Comparison of ENCODE assay signal across 8 mouse cellular contexts in genomic region chr2:30239777-30240176, GRCm38 (mm10). TPM values are rescaled to one million over a fixed set of nuclear protein-coding genes. Genes with fewer than 3 reads are reported as not detected.
A peak's percentile ranks its signal among the peaks of the same experiment; 100 is the strongest.
DNase-seq lines count a peak whose midpoint lies in the region; ATAC-seq and TF ChIP-seq lines count a peak whose summit lies in the region.

No protein-coding gene starts in this region.

- no peak for ATAC-seq in intestine, embryonic 14.5 days (replicated peaks; ENCODE audit: low FRiP score, low TSS enrichment, low read depth)
- peak; percentile 21 for ATAC-seq in liver, embryonic 14.5 days (ENCODE audit: insufficient read depth)

- H3K9ac ChIP-seq in intestine, embryonic 14.5 days (ENCODE audit: low read length), result no peak overlapping the region
- H3K9ac ChIP-seq in liver, embryonic 14.5 days (replicated peaks), result peak overlapping the region; percentile 83

- H3K36me3 ChIP-seq in erythroblast, embryonic 14.5 days (ENCODE audit: control insufficient read depth), result peaks cover 59% of the 10 kb centered on the region
- peaks cover 32% of the 10 kb centered on the region for H3K36me3 ChIP-seq in intestine, embryonic 14.5 days (ENCODE audit: control insufficient read depth, insufficient read depth, low read length)
- H3K36me3 ChIP-seq in liver, embryonic 14.5 days (replicated peaks; ENCODE audit: control insufficient read depth, insufficient read depth, low read depth), result peaks cover 16% of the 10 kb centered on the region
- H3K36me3 ChIP-seq in spleen, adult 2 months (ENCODE audit: control insufficient read depth, insufficient read depth, low read length), result peaks cover 10% of the 10 kb centered on the region

- no peaks in the 10 kb centered on the region for H3K27me3 ChIP-seq in erythroblast, embryonic 14.5 days (ENCODE audit: control insufficient read depth)
- no peaks in the 10 kb centered on the region for H3K27me3 ChIP-seq in intestine, embryonic 14.5 days (replicated peaks; ENCODE audit: control insufficient read depth, insufficient read depth, low read length)
- H3K27me3 ChIP-seq in liver, embryonic 14.5 days (ENCODE audit: control insufficient read depth, insufficient read depth, low read length), result no peaks in the 10 kb centered on the region
- no peaks in the 10 kb centered on the region for H3K27me3 ChIP-seq in spleen, adult 2 months (ENCODE audit: control insufficient read depth, insufficient read depth, low read length)

- peak; percentile 54 for DNase-seq in adrenal gland, postnatal 10 days
- no peak for DNase-seq in adrenal gland, postnatal 25 days
- no peak for DNase-seq in intestine, embryonic 14.5 days (ENCODE audit: low spot score)
- peak in 2 of 3 experiments; percentile 33 to 35 for DNase-seq in liver, embryonic 14.5 days (ENCODE audit: low read depth in 3 of 3, low spot score in 3 of 3)
- no peak for DNase-seq in spleen, adult 2 months (ENCODE audit: low read depth in 1 of 2, low spot score in 2 of 2)
- DNase-seq in layer of hippocampus, postnatal 36 days, result no peak
- no peak for DNase-seq in thymus, postnatal 0 days (ENCODE audit: low spot score)

- peak overlapping the region; percentile 97 for H3K4me3 ChIP-seq in erythroblast, embryonic 14.5 days (replicated peaks)
- H3K4me3 ChIP-seq in intestine, embryonic 14.5 days (ENCODE audit: low read depth, low read length), result no peak overlapping the region
- peak overlapping the region; percentile 11 to 84 for H3K4me3 ChIP-seq in liver, embryonic 14.5 days (ENCODE audit: insufficient read depth in 1 of 2, low read depth in 2 of 2, low read length in 2 of 2)
- no peak overlapping the region for H3K4me3 ChIP-seq in spleen, adult 2 months (ENCODE audit: extremely low read depth, insufficient read depth, insufficient read length)

- no peak overlapping the region; the same call in 1 of the 2 replicates for H3K4me2 ChIP-seq in intestine, embryonic 14.5 days (ENCODE audit: low read length)
- peak overlapping the region; percentile 94 for H3K4me2 ChIP-seq in liver, embryonic 14.5 days (ENCODE audit: low read depth)

- H3K9me3 ChIP-seq in erythroblast, embryonic 14.5 days (ENCODE audit: control insufficient read depth, low read length), result no peaks in the 10 kb centered on the region
- no peaks in the 10 kb centered on the region for H3K9me3 ChIP-seq in intestine, embryonic 14.5 days (ENCODE audit: control insufficient read depth, low read length)
- H3K9me3 ChIP-seq in liver, embryonic 14.5 days (ENCODE audit: control insufficient read depth, low read length), result no peaks in the 10 kb centered on the region

- TF ChIP-seq POLR2A in spleen, adult 2 months (IDR thresholded peaks at IDR 0.05; ENCODE audit: low read depth, low read length), result no peak

- TF ChIP-seq EP300 in liver, embryonic 14.5 days (IDR thresholded peaks at IDR 0.05; ENCODE audit: low read depth), result no peak

- no peak for TF ChIP-seq CTCF in liver, embryonic 14.5 days (IDR thresholded peaks at IDR 0.05; ENCODE audit: low read depth)
- no peak for TF ChIP-seq CTCF in spleen, adult 2 months (IDR thresholded peaks at IDR 0.05; ENCODE audit: extremely low read depth, insufficient read depth, insufficient read length, insufficient replicate concordance)

- 69% methylated on average over 4 of the region's 4 CpGs for WGBS in intestine, embryonic 14.5 days
- 28% methylated on average over 4 of the region's 4 CpGs for WGBS in liver, embryonic 14.5 days (ENCODE audit: insufficient replicate concordance)
- 74% methylated on average over 4 of the region's 4 CpGs for WGBS in spleen, adult 2 months

- peaks cover 58% of the 10 kb centered on the region for H3K4me1 ChIP-seq in erythroblast, embryonic 14.5 days (ENCODE audit: control insufficient read depth)
- peaks cover 23% of the 10 kb centered on the region for H3K4me1 ChIP-seq in intestine, embryonic 14.5 days (replicated peaks; ENCODE audit: control insufficient read depth, insufficient read depth, low read length)
- H3K4me1 ChIP-seq in liver, embryonic 14.5 days (replicated peaks; ENCODE audit: control insufficient read depth in 2 of 2, insufficient read depth in 2 of 2, low read length in 1 of 2), result peaks cover 12 to 31% of the 10 kb centered on the region in 2 experiments
- peaks cover 11% of the 10 kb centered on the region; the same call in 1 of the 2 replicates for H3K4me1 ChIP-seq in spleen, adult 2 months (ENCODE audit: control insufficient read depth, insufficient read depth, insufficient read length)

- H3K27ac ChIP-seq in intestine, embryonic 14.5 days (ENCODE audit: low read depth), result 0 out of 2 replicates have a peak overlapping the region, but pooled peaks have one; percentile 5
- H3K27ac ChIP-seq in liver, embryonic 14.5 days, result peak overlapping the region; percentile 53
- peak overlapping the region; percentile 25 for H3K27ac ChIP-seq in spleen, adult 2 months (ENCODE audit: insufficient read depth, low read length)

RNA-seq across cellular contexts. Expression of gene Gm28035, which starts 0.6 kb away (rescaled TPM):
- 1 to 10 TPM; 1.9 to 2.0 TPM for total RNA-seq in adrenal gland, postnatal 10 days (2021)
- total RNA-seq in adrenal gland, postnatal 25 days (2021), result 1.5 and 2.9 TPM in 2 replicates
- polyA plus RNA-seq in erythroblast, embryonic 14.5 days (2012), result not detected in 2 replicates
- 0.05 and 0.28 TPM in 2 replicates for polyA plus RNA-seq in intestine, embryonic 14.5 days (2014; fragmentation: Nextera tagmentation; extraction: Ambion mirVana)
- 0.90 and 1.1 TPM in 2 replicates for polyA plus RNA-seq in liver, embryonic 14.5 days (2012; rRNA removed)
- 0.04 TPM in 1 of 2 replicates, not detected in the other for polyA plus RNA-seq in liver, embryonic 14.5 days (2014; fragmentation: Nextera tagmentation; extraction: Ambion mirVana)
- 6.0 and 9.6 TPM in 2 replicates for polyA plus RNA-seq in spleen, adult 2 months (2012; rRNA removed)
- 10 to 100 TPM in 1 of 2 experiments, 1 to 10 TPM in 1; 9.2 to 11.1 TPM for total RNA-seq in layer of hippocampus, postnatal 36 days (2021)
- 0.04 and 0.08 TPM in 2 replicates for polyA plus RNA-seq in thymus, postnatal 0 days (2015; fragmentation: Nextera tagmentation; extraction: Ambion mirVana)

RNA-seq across cellular contexts. Expression of gene Lrrc8a, which starts 2.3 kb away (rescaled TPM):
- total RNA-seq in adrenal gland, postnatal 10 days (2021), result 10 to 100 TPM; 43.5 to 53.2 TPM
- 51.1 and 52.2 TPM in 2 replicates for total RNA-seq in adrenal gland, postnatal 25 days (2021)
- 0.56 TPM in 2 replicates for polyA plus RNA-seq in erythroblast, embryonic 14.5 days (2012)
- polyA plus RNA-seq in intestine, embryonic 14.5 days (2014; fragmentation: Nextera tagmentation; extraction: Ambion mirVana), result 43.3 and 43.7 TPM in 2 replicates
- polyA plus RNA-seq in liver, embryonic 14.5 days (2012; rRNA removed), result 3.4 and 3.6 TPM in 2 replicates
- 10.8 and 11.8 TPM in 2 replicates for polyA plus RNA-seq in liver, embryonic 14.5 days (2014; fragmentation: Nextera tagmentation; extraction: Ambion mirVana)
- polyA plus RNA-seq in spleen, adult 2 months (2012; rRNA removed), result 22.1 and 25.6 TPM in 2 replicates
- total RNA-seq in layer of hippocampus, postnatal 36 days (2021), result 10 to 100 TPM; 52.4 to 57.5 TPM
- 21.4 and 22.6 TPM in 2 replicates for polyA plus RNA-seq in thymus, postnatal 0 days (2015; fragmentation: Nextera tagmentation; extraction: Ambion mirVana)

RNA-seq across cellular contexts. Expression of gene Phyhd1, which starts 26.2 kb away (rescaled TPM):
- 10 to 100 TPM; 23.7 to 24.1 TPM for total RNA-seq in adrenal gland, postnatal 10 days (2021)
- total RNA-seq in adrenal gland, postnatal 25 days (2021), result 9.6 and 18.1 TPM in 2 replicates
- polyA plus RNA-seq in erythroblast, embryonic 14.5 days (2012), result 0.06 and 0.33 TPM in 2 replicates
- 13.3 and 14.1 TPM in 2 replicates for polyA plus RNA-seq in intestine, embryonic 14.5 days (2014; fragmentation: Nextera tagmentation; extraction: Ambion mirVana)
- polyA plus RNA-seq in liver, embryonic 14.5 days (2012; rRNA removed), result 15.9 and 18.1 TPM in 2 replicates
- polyA plus RNA-seq in liver, embryonic 14.5 days (2014; fragmentation: Nextera tagmentation; extraction: Ambion mirVana), result 9.8 and 10.3 TPM in 2 replicates
- polyA plus RNA-seq in spleen, adult 2 months (2012; rRNA removed), result 18.1 and 24.1 TPM in 2 replicates
- 10 to 100 TPM; 16.8 to 21.9 TPM for total RNA-seq in layer of hippocampus, postnatal 36 days (2021)
- 2.8 and 3.0 TPM in 2 replicates for polyA plus RNA-seq in thymus, postnatal 0 days (2015; fragmentation: Nextera tagmentation; extraction: Ambion mirVana)

RNA-seq across cellular contexts. Expression of gene Kyat1, which starts 34.1 kb away (rescaled TPM):
- 10 to 100 TPM; 27.4 to 27.9 TPM for total RNA-seq in adrenal gland, postnatal 10 days (2021)
- total RNA-seq in adrenal gland, postnatal 25 days (2021), result 25.7 and 28.7 TPM in 2 replicates
- polyA plus RNA-seq in erythroblast, embryonic 14.5 days (2012), result 0.34 and 0.45 TPM in 2 replicates
- polyA plus RNA-seq in intestine, embryonic 14.5 days (2014; fragmentation: Nextera tagmentation; extraction: Ambion mirVana), result 13.0 and 15.6 TPM in 2 replicates
- 14.3 and 16.8 TPM in 2 replicates for polyA plus RNA-seq in liver, embryonic 14.5 days (2012; rRNA removed)
- 9.5 and 11.6 TPM in 2 replicates for polyA plus RNA-seq in liver, embryonic 14.5 days (2014; fragmentation: Nextera tagmentation; extraction: Ambion mirVana)
- 9.7 and 11.5 TPM in 2 replicates for polyA plus RNA-seq in spleen, adult 2 months (2012; rRNA removed)
- total RNA-seq in layer of hippocampus, postnatal 36 days (2021), result 10 to 100 TPM; 16.0 to 16.2 TPM
- 14.5 and 15.5 TPM in 2 replicates for polyA plus RNA-seq in thymus, postnatal 0 days (2015; fragmentation: Nextera tagmentation; extraction: Ambion mirVana)

RNA-seq across cellular contexts. Expression of gene Gm28038, which starts 41.1 kb away (rescaled TPM):
- not detected for total RNA-seq in adrenal gland, postnatal 10 days (2021)
- total RNA-seq in adrenal gland, postnatal 25 days (2021), result not detected in 2 replicates
- not detected in 2 replicates for polyA plus RNA-seq in erythroblast, embryonic 14.5 days (2012)
- polyA plus RNA-seq in intestine, embryonic 14.5 days (2014; fragmentation: Nextera tagmentation; extraction: Ambion mirVana), result not detected in 2 replicates
- not detected in 2 replicates for polyA plus RNA-seq in liver, embryonic 14.5 days (2012; rRNA removed)
- not detected in 2 replicates for polyA plus RNA-seq in liver, embryonic 14.5 days (2014; fragmentation: Nextera tagmentation; extraction: Ambion mirVana)
- polyA plus RNA-seq in spleen, adult 2 months (2012; rRNA removed), result not detected in 2 replicates
- total RNA-seq in layer of hippocampus, postnatal 36 days (2021), result not detected
- not detected in 2 replicates for polyA plus RNA-seq in thymus, postnatal 0 days (2015; fragmentation: Nextera tagmentation; extraction: Ambion mirVana)

Comparison
In these comparisons a context has a peak if more than half of its experiments do, and no peak if none do; other contexts are left out.
1. DNase-seq: peak in adrenal gland, postnatal 10 days (single experiment) and liver, embryonic 14.5 days (2 of 3); none in adrenal gland, postnatal 25 days (single experiment), intestine, embryonic 14.5 days (single experiment), spleen, adult 2 months (0 of 2), layer of hippocampus, postnatal 36 days (0 of 2) and thymus, postnatal 0 days (single experiment).
2. H3K4me3 ChIP-seq: peak in erythroblast, embryonic 14.5 days (single experiment) and liver, embryonic 14.5 days (2 of 2); none in intestine, embryonic 14.5 days (single experiment) and spleen, adult 2 months (single experiment).
3. Peak in every context shown above with its lines, with median percentiles within 50 percentile points of each other: H3K27ac ChIP-seq.